In the genomic region with DNA sequence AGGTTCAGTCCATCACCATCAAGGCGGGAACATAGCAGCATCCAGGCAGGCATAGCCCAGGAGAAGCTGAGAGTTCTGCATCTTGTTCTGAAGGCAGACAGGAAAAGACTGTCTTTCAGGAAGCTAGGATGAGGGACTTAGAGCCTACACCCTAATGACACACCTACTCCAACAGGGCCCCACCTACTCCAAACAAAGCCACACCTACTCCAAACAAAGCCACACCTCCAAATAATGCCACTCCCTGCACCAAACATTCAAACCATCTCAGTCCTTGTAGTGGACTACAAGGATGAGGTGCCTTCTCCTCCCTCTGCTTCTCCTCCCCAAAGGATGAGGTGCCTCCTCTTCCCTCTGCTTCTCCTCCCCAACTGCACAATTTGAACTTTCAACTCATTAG, we compare ENCODE assay signal across 20 mouse cellular contexts. TPM values are rescaled to one million over a fixed set of nuclear protein-coding genes. Genes with fewer than 3 reads are reported as not detected.
DNase-seq lines count a peak whose midpoint lies in the region; ATAC-seq and TF ChIP-seq lines count a peak whose summit lies in the region.
"Had no signal": no experiment of that assay in that cellular context is flagged by ENCODE, and none has a peak within 500 bp of the region (broad histone marks: within the 10 kb centered on the region; RNA-seq: fewer than 3 reads in every experiment).

No protein-coding gene starts in this region.

- H3K27ac ChIP-seq in hindbrain, postnatal 0 days = peak overlapping the region; percentile 56; the same call in 1 of the 2 replicates
- no peak overlapping the region for H3K27ac ChIP-seq in hindbrain, embryonic 13.5 days
- no peak overlapping the region for H3K27ac ChIP-seq in kidney, embryonic 15.5 days
- H3K27ac ChIP-seq: forebrain, embryonic 13.5 days; hindbrain, embryonic 15.5 days; intestine, embryonic 15.5 days had no signal

- no peaks in the 10 kb centered on the region for H3K36me3 ChIP-seq in hindbrain, postnatal 0 days (ENCODE audit: insufficient read depth, low read length)
- no peaks in the 10 kb centered on the region for H3K36me3 ChIP-seq in hindbrain, embryonic 13.5 days
- H3K36me3 ChIP-seq in kidney, embryonic 15.5 days = no peaks in the 10 kb centered on the region
- H3K36me3 ChIP-seq: embryonic facial prominence, embryonic 12.5 days; hindbrain, embryonic 15.5 days; intestine, embryonic 15.5 days had no signal

- H3K4me2 ChIP-seq in hindbrain, postnatal 0 days (ENCODE audit: low read depth, low read length) = no peak overlapping the region
- H3K4me2 ChIP-seq in hindbrain, embryonic 13.5 days = no peak overlapping the region
- no peak overlapping the region for H3K4me2 ChIP-seq in kidney, embryonic 15.5 days
- H3K4me2 ChIP-seq: embryonic facial prominence, embryonic 12.5 days; forebrain, embryonic 13.5 days; hindbrain, embryonic 15.5 days; intestine, embryonic 15.5 days had no signal

- no peak for TF ChIP-seq CTCF in hindbrain, postnatal 0 days (IDR thresholded peaks at IDR 0.05; ENCODE audit: low read depth)

- no peak overlapping the region for H3K4me3 ChIP-seq in hindbrain, postnatal 0 days (ENCODE audit: low read length)
- H3K4me3 ChIP-seq in hindbrain, embryonic 13.5 days = no peak overlapping the region
- no peak overlapping the region for H3K4me3 ChIP-seq in kidney, embryonic 15.5 days (replicated peaks)
- H3K4me3 ChIP-seq: embryonic facial prominence, embryonic 12.5 days; forebrain, embryonic 10.5 days; forebrain, embryonic 13.5 days; heart, adult 2 months; heart, embryonic 10.5 days; heart, embryonic 13.5 days; hindbrain, embryonic 15.5 days; intestine, embryonic 15.5 days had no signal

- no peak for ATAC-seq in hindbrain, postnatal 0 days
- ATAC-seq in hindbrain, embryonic 13.5 days (ENCODE audit: low FRiP score) = no peak
- ATAC-seq in CD4-positive, CD25-positive, alpha-beta regulatory T cell, adult 4 months = no peak
- ATAC-seq in kidney, embryonic 15.5 days (replicated peaks; ENCODE audit: low FRiP score) = no peak
- ATAC-seq: forebrain, embryonic 13.5 days; forebrain, postnatal 0 days; intestine, embryonic 15.5 days had no signal

- H3K27me3 ChIP-seq in hindbrain, postnatal 0 days (ENCODE audit: insufficient read depth, low read length) = no peaks in the 10 kb centered on the region
- no peaks in the 10 kb centered on the region for H3K27me3 ChIP-seq in hindbrain, embryonic 13.5 days
- H3K27me3 ChIP-seq in kidney, embryonic 15.5 days = no peaks in the 10 kb centered on the region
- H3K27me3 ChIP-seq: CH12.LX; embryonic facial prominence, embryonic 12.5 days; forebrain, embryonic 13.5 days; heart, embryonic 13.5 days; hindbrain, embryonic 15.5 days; intestine, embryonic 15.5 days had no signal

- 96% methylated on average over 1 of the region's 1 CpGs for WGBS in hindbrain, postnatal 0 days
- 100% methylated on average over 1 of the region's 1 CpGs for WGBS in hindbrain, embryonic 13.5 days
- WGBS in kidney, embryonic 15.5 days = 90% methylated on average over 1 of the region's 1 CpGs

- no peaks in the 10 kb centered on the region for H3K9me3 ChIP-seq in hindbrain, postnatal 0 days (ENCODE audit: low read length)
- H3K9me3 ChIP-seq in hindbrain, embryonic 13.5 days = no peaks in the 10 kb centered on the region
- H3K9me3 ChIP-seq in kidney, embryonic 15.5 days (replicated peaks) = no peaks in the 10 kb centered on the region
- H3K9me3 ChIP-seq: embryonic facial prominence, embryonic 12.5 days; forebrain, embryonic 10.5 days; forebrain, embryonic 13.5 days; heart, embryonic 10.5 days; heart, embryonic 13.5 days; hindbrain, embryonic 15.5 days; intestine, embryonic 15.5 days had no signal

- no peak overlapping the region for H3K9ac ChIP-seq in hindbrain, postnatal 0 days (replicated peaks; ENCODE audit: low read length)
- no peak overlapping the region for H3K9ac ChIP-seq in hindbrain, embryonic 13.5 days
- no peak overlapping the region for H3K9ac ChIP-seq in kidney, embryonic 15.5 days
- H3K9ac ChIP-seq: embryonic facial prominence, embryonic 12.5 days; forebrain, embryonic 13.5 days; forebrain, postnatal 0 days; hindbrain, embryonic 15.5 days; intestine, embryonic 15.5 days had no signal

- DNase-seq in hindbrain, postnatal 0 days (ENCODE audit: low spot score) = no peak
- DNase-seq in ES-CJ7 (ENCODE audit: low read depth, low spot score) = peak; percentile 36
- peak; percentile 87 for DNase-seq in ZHBTc4 (ENCODE audit: low read depth, low spot score)
- DNase-seq: adrenal gland, postnatal 10 days; cerebellum, adult 9-10 months; forebrain, postnatal 0 days; heart, postnatal 4 days; kidney, adult 11 months had no signal

- peaks cover 36% of the 10 kb centered on the region for H3K4me1 ChIP-seq in hindbrain, postnatal 0 days (ENCODE audit: insufficient read depth, low read length)
- peaks cover 44% of the 10 kb centered on the region for H3K4me1 ChIP-seq in hindbrain, embryonic 13.5 days (replicated peaks)
- peaks cover 85% of the 10 kb centered on the region for H3K4me1 ChIP-seq in kidney, embryonic 15.5 days

RNA-seq across cellular contexts. Expression of gene Farp1, which starts 23.5 kb away (rescaled TPM):
- 82.7 and 99.0 TPM in 2 replicates for total RNA-seq in hindbrain, postnatal 0 days (2014; rRNA removed)
- 27.2 and 31.7 TPM in 2 replicates for polyA plus RNA-seq in hindbrain, postnatal 0 days (2015; fragmentation: Nextera tagmentation; extraction: Ambion mirVana)
- 23.3 and 24.8 TPM in 2 replicates for polyA plus RNA-seq in hindbrain, embryonic 13.5 days (2015; fragmentation: Nextera tagmentation; extraction: Ambion mirVana)
- polyA plus RNA-seq in CD4-positive, CD25-positive, alpha-beta regulatory T cell, adult 4 months (2017; shearing (Covaris generic)) = 1 to 10 TPM; 3.0 to 3.5 TPM
- 31.6 and 35.8 TPM in 2 replicates for polyA plus RNA-seq in kidney, embryonic 15.5 days (2015; fragmentation: Nextera tagmentation; extraction: Ambion mirVana)
